Mouse (Mus musculus) liver, adult 2 months (tissue): ENCODE measurements around the gene Tnc. TPM values are rescaled to one million over a fixed set of nuclear protein-coding genes. Genes with fewer than 3 reads are reported as not detected.

ENCODE experiments used
- DNase-seq: peaks from one replicate; pipeline ENCODE4 v3.0.0-alpha.2; 2011; ENCODE audit warnings: low read depth, low spot score; ENCODE audit errors: extremely low read depth
- H3K27ac ChIP-seq: fragments of 200-500 bp; replicated peaks from 2 replicates; pipeline ENCODE4 v1.5.1; 2012; ENCODE audit warnings: low read depth, mild to moderate bottlenecking, control low read depth, inconsistent platforms, low read length; ENCODE audit not compliant: insufficient read depth
- H3K27me3 ChIP-seq: fragments of 200-500 bp; 2 replicates; pipeline ENCODE4 v1.6.1; 2012; ENCODE audit warnings: mild to moderate bottlenecking, moderate library complexity, low read length, inconsistent platforms; ENCODE audit not compliant: control insufficient read depth, insufficient read depth
- H3K36me3 ChIP-seq: fragments of 200-500 bp; 2 replicates; pipeline ENCODE4 v1.6.1; 2012; ENCODE audit warnings: low read length, inconsistent platforms; ENCODE audit not compliant: control insufficient read depth, insufficient read depth
- H3K4me1 ChIP-seq: fragments of 200-500 bp; 2 replicates; pipeline ENCODE4 v1.6.1; 2011; ENCODE audit warnings: low read length; ENCODE audit not compliant: control insufficient read depth, insufficient read depth
- H3K4me3 ChIP-seq: fragments of 200-500 bp; 2 replicates; pipeline ENCODE4 v1.5.1; 2011; ENCODE audit warnings: low read depth, mild to moderate bottlenecking, control low read depth, low read length, moderate library complexity; ENCODE audit not compliant: insufficient read depth
- H3K79me2 ChIP-seq: fragments of 200-500 bp; 2 replicates; pipeline ENCODE4 v1.6.1; 2012; ENCODE audit warnings: inconsistent platforms, mild to moderate bottlenecking, low read length, moderate library complexity; ENCODE audit not compliant: control insufficient read depth, insufficient read depth
- H3K9ac ChIP-seq: fragments of 200-500 bp; 2 replicates; pipeline ENCODE4 v1.6.1; 2012; ENCODE audit warnings: low read depth, mild to moderate bottlenecking, control low read depth, inconsistent platforms, low read length
- CTCF ChIP-seq: fragments of 200-500 bp; IDR thresholded peaks from 2 replicates; pipeline ENCODE4 v1.5.1; 2011; ENCODE audit warnings: low read depth, low read length, control low read depth
- POLR2A ChIP-seq: fragments of 200-500 bp; IDR thresholded peaks from 2 replicates; pipeline ENCODE4 v1.6.1; 2011; ENCODE audit warnings: low read length, control low read depth; ENCODE audit not compliant: insufficient read depth; ENCODE audit errors: extremely low read depth
- WGBS: fragments of 180-500 bp; shearing (Covaris S2); methylation state at CpG from one replicate; pipeline ENCODE4 v1.1.7; 2018; 5-methylcytosine and 5-hydroxymethylcytosine counted together
- polyA plus RNA-seq: library from polyadenylated mRNA; depleted of rRNA; stranded (reverse); fragments of >200 nt; gene quantifications from 2 replicates; pipeline ENCODE4 v1.2.3, GENCODE M21; 2012; rRNA removed
- total RNA-seq: library from RNA; depleted of rRNA; stranded (reverse); fragments of >200 nt; gene quantifications from 2 replicates; pipeline ENCODE4 v1.2.3, GENCODE M21; 2014; rRNA removed

Gene Tnc
- total and polyA plus RNA-seq, 2 experiments = 0.24 to 0.37 TPM

DNA sequence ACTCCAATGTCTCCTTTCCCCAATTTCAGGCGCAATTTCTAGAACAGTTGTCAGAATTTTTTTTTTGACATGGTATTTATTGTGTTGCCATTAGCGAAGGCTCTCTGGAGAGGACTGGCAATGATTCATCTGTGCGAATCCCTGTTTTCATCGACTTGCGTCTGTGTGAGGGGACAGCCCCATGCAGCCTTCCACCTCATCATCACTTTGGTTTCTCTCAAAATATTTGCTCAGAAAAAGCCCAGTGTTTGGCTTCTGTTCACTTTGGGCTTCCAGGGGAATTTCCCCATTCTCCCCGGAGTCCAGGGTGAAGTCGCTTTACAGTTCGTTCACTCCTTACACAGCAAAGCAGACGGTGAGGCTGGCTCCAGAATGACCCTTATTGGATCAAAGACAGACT lies 111.5 kb downstream of the Tnc start:
- H3K36me3 ChIP-seq = no peaks in the 10 kb centered on the region
- TF ChIP-seq POLR2A (no peak), CTCF (no peak)
- no peak for DNase-seq
- H3K27ac ChIP-seq = no peak overlapping the region
- H3K4me1 ChIP-seq = no peaks in the 10 kb centered on the region
- no peak overlapping the region for H3K4me3 ChIP-seq
- H3K9ac ChIP-seq = no peak overlapping the region
- H3K79me2 ChIP-seq = no peaks in the 10 kb centered on the region
- 77% methylated on average over 9 of the region's 9 CpGs for WGBS
- peaks cover 3% of the 10 kb centered on the region; the same call in 1 of the 2 replicates for H3K27me3 ChIP-seq

- TF ChIP-seq POLR2A = no peak
- TF ChIP-seq CTCF = no peak
- 88% methylated on average over 2 of the region's 2 CpGs for WGBS
- H3K4me1 ChIP-seq = no peaks in the 10 kb centered on the region
- H3K9ac ChIP-seq = no peak overlapping the region
- no peaks in the 10 kb centered on the region for H3K36me3 ChIP-seq
- H3K27ac ChIP-seq = no peak overlapping the region
- H3K79me2 ChIP-seq = no peaks in the 10 kb centered on the region
- no peaks in the 10 kb centered on the region for H3K27me3 ChIP-seq
- no peak overlapping the region for H3K4me3 ChIP-seq
- DNase-seq = no peak
These were observed 116.0 kb downstream of the Tnc start for GRCm38 (mm10) chr4:63930863-63931262.

GRCm38 (mm10) chr4:63929490-63929889 lies 117.3 kb downstream of the Tnc start:
- 59% methylated on average over 2 of the region's 2 CpGs for WGBS
- Histone ChIP-seq H3K4me1 (no peaks in the 10 kb centered on the region), H3K27ac (no peak overlapping the region), H3K36me3 (no peaks in the 10 kb centered on the region), H3K27me3 (no peaks in the 10 kb centered on the region), H3K4me3 (no peak overlapping the region), H3K9ac (no peak overlapping the region), H3K79me2 (no peaks in the 10 kb centered on the region)
- no peak for TF ChIP-seq POLR2A
- no peak for TF ChIP-seq CTCF
- DNase-seq = no peak

- TF ChIP-seq CTCF (no peak), POLR2A (no peak)
- Histone ChIP-seq H3K9ac (no peak overlapping the region), H3K36me3 (no peaks in the 10 kb centered on the region), H3K27ac (no peak overlapping the region), H3K4me3 (no peak overlapping the region), H3K79me2 (no peaks in the 10 kb centered on the region), H3K4me1 (no peaks in the 10 kb centered on the region), H3K27me3 (no peaks in the 10 kb centered on the region)
- WGBS = 83% methylated on average over 1 of the region's 1 CpGs
- no peak for DNase-seq
These were observed 118.6 kb downstream of the Tnc start for GRCm38 (mm10) chr4:63928192-63928591.

- H3K36me3 ChIP-seq = no peaks in the 10 kb centered on the region
- H3K79me2 ChIP-seq = no peaks in the 10 kb centered on the region
- WGBS = 80% methylated on average over 5 of the region's 5 CpGs
- no peak overlapping the region for H3K27ac ChIP-seq
- no peaks in the 10 kb centered on the region for H3K27me3 ChIP-seq
- no peak for DNase-seq
- no peaks in the 10 kb centered on the region for H3K4me1 ChIP-seq
- no peak for TF ChIP-seq POLR2A
- TF ChIP-seq CTCF = no peak
- H3K9ac ChIP-seq = no peak overlapping the region
- no peak overlapping the region for H3K4me3 ChIP-seq
These were observed 129.6 kb downstream of the Tnc start for GRCm38 (mm10) chr4:63917181-63917580.

DNA sequence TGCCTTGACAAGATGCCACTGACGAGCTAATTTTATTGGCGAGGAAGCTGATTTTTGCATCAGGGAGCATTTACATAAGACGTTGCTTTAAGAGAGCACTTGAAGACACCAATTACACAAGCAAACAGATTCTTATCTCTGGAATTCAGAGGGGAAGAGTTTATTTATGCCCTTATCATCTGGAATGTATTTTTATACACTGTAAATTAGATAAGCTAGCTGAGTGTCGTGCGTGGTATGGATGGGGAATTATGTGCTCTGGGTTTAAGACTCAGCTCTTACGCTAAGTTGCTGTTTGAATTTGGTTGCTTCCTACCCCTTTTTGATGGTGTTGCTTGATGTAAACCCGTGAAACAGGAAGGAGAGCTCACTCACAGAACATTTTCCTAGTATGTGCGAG lies 130.1 kb downstream of the Tnc start:
- whole genome bisulfite sequencing = 48% methylated on average over 8 of the region's 8 CpGs
- TF ChIP-seq POLR2A (no peak), CTCF (no peak)
- H3K4me1 ChIP-seq = no peaks in the 10 kb centered on the region

GRCm38 (mm10) chr4:63916288-63916687 lies 130.5 kb downstream of the Tnc start:
- H3K79me2 ChIP-seq = no peaks in the 10 kb centered on the region
- H3K27me3 ChIP-seq = no peaks in the 10 kb centered on the region
- no peaks in the 10 kb centered on the region for H3K36me3 ChIP-seq
- TF ChIP-seq CTCF (no peak), POLR2A (no peak)
- WGBS = 57% methylated on average over 3 of the region's 3 CpGs
- no peak overlapping the region for H3K4me3 ChIP-seq
- no peak for DNase-seq
- no peaks in the 10 kb centered on the region for H3K4me1 ChIP-seq
- no peak overlapping the region for H3K27ac ChIP-seq
- no peak overlapping the region for H3K9ac ChIP-seq

More for the DNA sequence above, 130.1 kb downstream of the Tnc start:
- no peak for DNase-seq
- no peak overlapping the region for H3K27ac ChIP-seq
- H3K79me2 ChIP-seq = no peaks in the 10 kb centered on the region
- no peaks in the 10 kb centered on the region for H3K36me3 ChIP-seq
- no peaks in the 10 kb centered on the region for H3K27me3 ChIP-seq
- no peak overlapping the region for H3K9ac ChIP-seq
- H3K4me3 ChIP-seq = no peak overlapping the region

Other genes with a start within 250 kb of the Tnc start
- gene Tnfsf8, start 185.7 kb downstream of the Tnc start, total RNA-seq = 0.09 and 0.13 TPM in 2 replicates
- 0.02 TPM in 1 of 2 replicates, not detected in the other for gene Tnfsf8, start 185.7 kb downstream of the Tnc start, polyA plus RNA-seq